Mouse (Mus musculus): ENCODE measurements around the gene Rabif. TPM values are rescaled to one million over a fixed set of nuclear protein-coding genes. Genes with fewer than 3 reads are reported as not detected.

The Rabif gene
- total RNA-seq, 2 experiments from 2014 or later = 5.5 to 6.7 TPM

GRCm38 (mm10) chr1:134490903-134491801 lies 3.3 kb upstream of the Rabif start:
- no peak overlapping the region for H3K4me3 ChIP-seq
- intact Hi-C loops (cut with DNase I) = loop anchor here (5.0 kb wide), 2 partner anchors 34 to 79 kb away; partner anchors contain the start of gene Klhl12
- no peak for DNase-seq
- no peak for TF ChIP-seq CTCF (IDR thresholded peaks at IDR 0.05)
- no peak overlapping the region for H3K27ac ChIP-seq

DNA sequence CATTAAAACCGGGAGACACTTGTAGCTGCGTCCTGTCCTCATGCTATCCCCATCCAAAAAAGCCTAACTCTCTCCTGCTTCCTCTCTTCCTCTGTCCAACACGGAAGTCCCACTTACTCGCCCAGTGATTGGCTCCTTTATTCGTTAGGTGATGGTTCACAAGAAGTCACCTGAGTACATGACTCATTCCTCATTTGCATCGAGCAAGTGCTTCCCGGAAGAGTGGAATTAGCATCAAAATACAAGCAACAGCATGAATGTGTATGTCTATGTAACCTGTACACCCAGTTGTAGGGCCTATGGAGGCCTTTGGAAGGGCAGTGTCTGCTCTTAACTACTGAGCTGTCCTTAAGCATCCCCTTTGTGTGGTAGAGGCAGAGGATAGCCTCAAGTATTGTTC lies 2.2 kb upstream of the Rabif start:
- Histone ChIP-seq H3K27ac (no peak overlapping the region), H3K4me3 (no peak overlapping the region)
- intact Hi-C loops (cut with DNase I) = loop anchor here (5.0 kb wide), 2 partner anchors 35 to 80 kb away; partner anchors contain the start of gene Klhl12
- no peak for TF ChIP-seq CTCF (IDR thresholded peaks at IDR 0.05)
- no peak for DNase-seq

DNA sequence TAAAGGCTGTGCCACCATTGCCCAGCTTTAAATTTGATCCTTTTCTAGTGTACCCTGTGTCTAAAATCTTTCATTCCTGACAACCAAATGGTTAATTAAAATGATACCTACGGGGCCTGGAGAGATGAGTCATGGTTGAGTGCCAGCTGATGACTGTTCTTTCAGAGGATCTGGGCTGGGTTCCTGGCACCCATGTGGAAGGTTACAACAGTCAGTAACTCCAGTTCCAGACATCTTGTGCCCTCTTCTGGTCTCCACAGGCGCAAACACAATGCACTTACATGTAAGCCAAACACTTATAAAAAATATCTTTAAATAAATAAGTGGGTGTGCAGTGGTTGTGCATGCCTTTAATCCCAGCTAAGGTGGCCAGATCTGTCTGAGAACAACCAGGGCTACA lies 952 bp upstream of the Rabif start:
- no peak for DNase-seq
- intact Hi-C loops (cut with DNase I) = loop anchor here (5.0 kb wide), 2 partner anchors 36 to 81 kb away; partner anchors contain the start of gene Klhl12
- H3K27ac ChIP-seq = peak overlapping the region; percentile 96
- TF ChIP-seq CTCF (IDR thresholded peaks at IDR 0.05) = 0 out of 2 replicates have a peak, but pooled peaks have one; percentile 2
- H3K4me3 ChIP-seq = peak overlapping the region; percentile 97; the same call in 1 of the 2 replicates

- intact Hi-C loops (cut with DNase I) = loop anchor here (5.0 kb wide), 2 partner anchors 37 to 82 kb away; partner anchors contain the start of gene Klhl12
- DNase-seq = no peak
- TF ChIP-seq CTCF (IDR thresholded peaks at IDR 0.05) = no peak
- peak overlapping the region; percentile 97 for H3K4me3 ChIP-seq
- peak overlapping the region; percentile 96 for H3K27ac ChIP-seq
Measured at GRCm38 (mm10) chr1:134493956-134494355, 492 bp upstream of the Rabif start.

GRCm38 (mm10) chr1:134495216-134495539 lies 730 bp downstream of the Rabif start:
- peak overlapping the region; percentile 96 for H3K27ac ChIP-seq
- DNase-seq = no peak
- TF ChIP-seq CTCF (IDR thresholded peaks at IDR 0.05) = no peak
- peak overlapping the region; percentile 97 for H3K4me3 ChIP-seq
- intact Hi-C loops (cut with DNase I) = no loop called here

- DNase-seq = no peak
- no peak for TF ChIP-seq CTCF (IDR thresholded peaks at IDR 0.05)
- intact Hi-C loops (cut with DNase I) = no loop called here
- Histone ChIP-seq H3K27ac (peak overlapping the region; percentile 38; the same call in 1 of the 2 replicates), H3K4me3 (peak overlapping the region; percentile 97)
Measured at GRCm38 (mm10) chr1:134495991-134496390, 1.5 kb downstream of the Rabif start.

- no peak overlapping the region for H3K27ac ChIP-seq
- no peak for TF ChIP-seq CTCF (IDR thresholded peaks at IDR 0.05)
- no peak overlapping the region for H3K4me3 ChIP-seq
- intact Hi-C loops (cut with DNase I) = no loop called here
- no peak for DNase-seq
Measured at GRCm38 (mm10) chr1:134500916-134501315, 6.5 kb downstream of the Rabif start.

DNA sequence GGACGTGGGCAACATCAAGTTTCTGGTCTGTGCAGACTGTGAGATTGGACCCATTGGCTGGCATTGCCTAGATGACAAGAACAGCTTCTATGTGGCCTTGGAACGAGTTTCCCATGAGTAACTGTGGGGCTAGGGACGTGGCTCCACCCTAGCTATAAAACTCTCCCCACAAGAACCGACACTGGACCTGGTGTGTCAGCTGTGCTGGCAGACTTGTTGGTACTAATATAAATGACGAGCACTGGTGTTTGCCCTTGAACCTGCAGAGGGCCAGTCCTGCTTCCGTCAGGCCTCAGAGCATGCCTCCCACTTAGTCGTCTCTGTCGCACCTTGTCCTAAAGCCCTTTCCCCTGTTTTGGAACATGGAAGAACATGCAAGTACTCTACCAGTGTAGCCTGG lies 11.8 kb downstream of the Rabif start:
- intact Hi-C loops (cut with DNase I) = no loop called here
- TF ChIP-seq CTCF (IDR thresholded peaks at IDR 0.05) = no peak
- H3K27ac ChIP-seq = no peak overlapping the region
- no peak for DNase-seq
- no peak overlapping the region for H3K4me3 ChIP-seq

DNA sequence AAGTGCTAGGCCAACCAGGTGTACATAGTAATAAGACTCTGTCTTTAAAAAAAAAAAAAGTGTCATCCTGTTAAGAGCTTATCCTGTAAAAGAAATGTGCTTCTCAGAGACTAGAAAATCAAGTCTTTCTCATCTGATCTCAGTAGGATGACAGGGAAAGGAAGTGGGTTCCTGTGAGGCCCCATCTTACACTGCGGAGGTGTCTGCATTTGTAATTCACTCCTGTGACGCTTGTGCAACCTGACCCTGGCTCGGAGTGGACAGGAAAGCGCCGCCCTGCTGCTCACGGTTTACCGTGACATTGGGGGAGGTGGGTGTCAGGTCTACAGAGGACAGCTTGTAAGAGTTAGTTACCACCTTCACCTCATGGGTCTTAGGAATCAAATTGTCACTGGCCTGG lies 15.6 kb downstream of the Rabif start:
- DNase-seq = no peak
- intact Hi-C loops (cut with DNase I) = no loop called here
- H3K27ac ChIP-seq = no peak overlapping the region
- H3K4me3 ChIP-seq = no peak overlapping the region
- TF ChIP-seq CTCF (IDR thresholded peaks at IDR 0.05) = no peak

DNA sequence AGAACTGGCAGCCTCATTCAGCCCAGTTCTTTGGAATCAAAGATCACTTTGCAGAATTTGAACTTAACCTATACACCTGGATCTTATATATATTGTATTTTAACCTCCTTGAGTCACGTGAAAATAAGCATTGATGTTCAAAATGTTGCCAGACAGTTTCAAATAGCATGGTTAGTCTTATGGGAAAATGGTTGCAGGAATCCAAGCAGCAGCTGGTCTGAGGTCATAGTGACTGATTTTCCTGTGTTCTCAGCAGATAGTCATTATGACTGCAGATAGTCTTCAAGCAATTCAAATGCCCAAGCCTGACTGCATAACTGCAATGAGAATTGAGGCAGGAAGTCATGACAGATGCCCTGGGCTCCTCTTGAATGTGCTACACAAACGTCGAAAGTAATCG lies 17.7 kb downstream of the Rabif start:
- Histone ChIP-seq H3K4me3 (no peak overlapping the region), H3K27ac (no peak overlapping the region)
- no peak for TF ChIP-seq CTCF (IDR thresholded peaks at IDR 0.05)
- DNase-seq = no peak
- intact Hi-C loops (cut with DNase I) = no loop called here

DNA sequence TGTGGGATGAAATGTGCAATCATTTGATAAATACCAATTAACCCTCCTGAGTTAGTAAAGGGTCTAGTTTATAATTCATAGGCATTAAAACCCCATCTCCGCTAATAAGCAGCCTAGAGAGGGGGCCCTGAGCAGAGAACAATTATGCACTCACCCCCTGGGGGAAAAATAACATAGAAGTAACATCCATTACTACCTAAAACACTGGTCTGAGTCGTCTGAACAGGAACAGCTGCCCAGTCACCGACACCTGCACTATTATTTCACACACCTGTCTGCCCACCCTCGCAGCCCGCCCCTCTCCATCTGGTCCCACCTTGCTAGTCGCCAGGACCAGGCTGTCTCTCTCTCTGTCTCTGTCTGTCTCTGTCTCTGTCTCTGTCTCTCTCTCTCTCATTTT lies 18.1 kb downstream of the Rabif start:
- DNase-seq = no peak
- no peak for TF ChIP-seq CTCF (IDR thresholded peaks at IDR 0.05)
- no peak overlapping the region for H3K4me3 ChIP-seq
- H3K27ac ChIP-seq = no peak overlapping the region
- intact Hi-C loops (cut with DNase I) = no loop called here

DNA sequence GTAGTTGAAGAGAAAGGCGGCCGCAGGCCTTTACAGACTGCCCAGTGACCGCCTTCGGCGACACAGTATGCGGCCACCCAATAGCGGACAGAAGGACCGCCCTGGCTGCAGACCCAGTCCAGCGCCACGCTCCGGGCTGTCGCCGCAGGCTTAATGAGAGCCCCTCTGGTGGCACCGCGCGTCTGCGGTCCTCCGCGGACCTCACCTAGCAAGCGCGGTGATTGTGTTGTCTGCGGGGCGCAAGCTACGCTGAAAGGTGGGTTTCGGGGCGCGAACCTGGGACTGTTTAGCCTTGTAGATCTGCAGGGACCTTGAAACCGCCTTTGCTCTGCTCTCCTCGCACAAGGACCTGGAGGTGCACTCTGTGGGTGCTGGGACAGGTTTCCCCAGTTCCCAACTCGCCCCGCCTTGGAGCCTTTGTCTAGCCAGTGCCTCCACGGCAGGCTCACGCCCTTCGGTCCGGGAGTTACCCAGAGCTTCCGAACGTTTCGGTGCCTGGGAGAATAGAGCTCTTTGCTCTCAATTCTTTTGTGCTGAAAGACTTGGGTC lies 18.9 kb downstream of the Rabif start:
- TF ChIP-seq CTCF (IDR thresholded peaks at IDR 0.05) = no peak
- peak; percentile 47 for DNase-seq
- intact Hi-C loops (cut with DNase I) = no loop called here
- Histone ChIP-seq H3K27ac (no peak overlapping the region; the same call in 1 of the 2 replicates), H3K4me3 (peak overlapping the region; percentile 72)

DNA sequence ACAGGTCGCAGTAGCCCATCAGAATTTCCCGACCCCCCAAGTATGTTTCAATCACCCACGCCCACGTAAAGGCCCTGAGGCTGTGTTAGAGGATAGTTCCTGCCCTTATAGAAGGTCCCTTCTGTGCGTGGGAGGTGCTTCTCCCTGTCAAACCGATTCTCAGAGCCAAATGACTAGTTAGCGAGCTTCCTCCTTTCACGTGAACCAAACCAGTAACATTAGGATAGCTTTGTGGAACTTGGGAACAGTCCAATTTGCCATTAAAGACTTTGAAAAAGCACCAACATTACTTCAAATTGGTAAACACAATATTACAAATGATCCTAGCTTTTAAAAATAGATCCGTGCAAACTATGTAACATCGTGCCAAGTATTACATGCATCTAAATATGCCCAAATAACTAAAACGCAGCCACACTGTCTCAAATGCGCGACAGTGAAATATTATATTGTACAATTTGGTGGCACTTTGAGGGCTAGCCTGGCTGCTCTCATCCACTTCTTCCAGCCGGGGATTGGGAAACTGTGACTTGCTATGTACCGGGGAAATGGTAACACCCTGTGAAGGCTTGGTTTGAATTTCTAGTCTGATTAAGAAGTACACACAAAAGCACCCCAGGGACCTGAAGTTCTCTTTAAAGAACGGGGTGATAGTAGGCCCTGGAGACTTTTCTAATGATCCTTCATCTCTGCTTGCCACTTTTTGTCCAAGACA lies 19.6 kb downstream of the Rabif start:
- Histone ChIP-seq H3K4me3 (peak overlapping the region; percentile 72), H3K27ac (no peak overlapping the region; the same call in 1 of the 2 replicates)
- no peak for DNase-seq
- no peak for TF ChIP-seq CTCF (IDR thresholded peaks at IDR 0.05)
- intact Hi-C loops (cut with DNase I) = no loop called here
